Mouse (Mus musculus) gonadal fat pad, adult 2 months (tissue): ENCODE measurements at regions not wholly inside any gene's neighbourhood (a gene's known extent, or its start where the extent isn't known, plus 50 kb on each side); places are given as distances from the start of the nearest gene placed in this dataset.

Experiments used
- DNase-seq: peaks from one replicate; pipeline ENCODE4 v3.0.0-alpha.2; 2012; ENCODE audit warnings: low read depth

GRCm38 (mm10) chr10:111783496-111783895 is 189.0 kb upstream of the Krr1 start:
- no peak for DNase-seq

DNA sequence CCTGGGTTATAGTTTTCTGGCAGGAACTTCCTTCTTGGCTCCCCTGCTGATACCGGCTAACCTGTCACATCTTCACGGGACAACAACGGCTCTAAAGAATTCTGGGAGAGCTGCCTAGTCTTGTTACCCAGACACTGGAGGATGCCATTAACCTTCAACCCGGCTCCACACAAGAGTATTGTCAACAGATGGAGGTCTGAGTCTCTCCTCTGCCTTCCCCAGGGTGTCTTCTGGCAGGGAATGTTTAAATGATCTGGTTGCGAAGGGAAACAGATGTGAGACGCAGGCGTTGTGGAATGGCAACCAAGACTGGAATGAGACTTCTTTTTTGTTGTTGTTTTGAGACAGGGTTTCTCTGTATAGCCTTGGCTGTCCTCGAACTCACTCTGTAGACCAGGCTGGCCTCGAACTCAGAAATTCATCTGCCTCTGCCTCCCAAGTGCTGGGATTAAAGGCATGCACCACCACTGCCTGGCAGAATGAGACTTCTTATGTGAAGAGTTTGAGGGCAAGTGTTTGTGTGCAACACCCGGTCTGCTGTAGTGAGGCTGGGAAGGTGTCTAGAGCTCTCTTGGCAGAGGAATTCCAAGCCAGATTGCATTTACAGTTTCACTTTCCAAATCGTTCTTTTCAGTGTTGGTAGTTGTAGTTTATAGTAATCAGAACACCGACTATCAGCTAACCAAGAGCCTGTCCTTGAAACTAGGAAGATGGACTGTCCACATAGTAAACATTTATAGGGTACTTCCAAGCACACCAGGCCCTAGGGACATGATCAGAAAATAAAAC is 188.2 kb upstream of the Krr1 start:
- DNase-seq: no peak

DNA sequence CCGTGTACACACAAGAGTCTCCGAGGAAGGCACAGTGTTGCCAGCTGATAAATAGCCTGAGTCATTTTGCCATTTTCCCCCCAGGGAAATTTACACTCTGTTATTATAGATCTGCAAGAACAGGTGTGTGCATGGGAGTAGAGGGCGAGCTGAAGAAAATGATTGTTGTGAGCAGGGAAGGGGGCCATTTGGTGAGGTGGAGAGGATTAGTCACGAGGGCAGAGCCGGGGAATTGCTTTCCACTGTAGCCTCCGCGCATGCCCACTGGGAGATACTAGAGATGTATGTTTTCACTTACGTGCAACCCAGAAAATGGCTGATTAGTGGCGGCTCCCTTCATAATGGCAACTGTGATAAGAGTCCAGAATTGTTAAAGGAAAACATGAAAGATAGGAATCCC is 185.3 kb upstream of the Krr1 start:
- no peak for DNase-seq

DNA sequence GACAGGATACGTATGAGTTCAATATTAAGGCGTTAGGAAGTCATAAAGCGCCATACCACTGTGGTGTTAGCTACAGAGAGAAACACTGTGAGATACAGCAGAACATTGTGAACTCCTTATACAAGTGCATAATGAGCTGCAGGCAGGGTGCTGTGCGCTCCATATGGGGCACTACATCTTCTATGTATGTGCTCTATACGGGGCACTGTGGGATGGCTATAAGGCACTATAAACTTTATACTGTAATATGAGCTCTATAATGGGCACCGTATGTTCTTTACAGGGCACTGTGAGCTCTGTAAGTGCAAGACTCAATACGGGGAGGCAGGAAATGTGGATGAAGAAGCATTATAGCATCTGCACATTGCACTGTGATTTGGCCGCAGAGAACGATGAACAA is 183.2 kb upstream of the Krr1 start:
- no peak for DNase-seq

GRCm38 (mm10) chr10:111790911-111791310 is 181.6 kb upstream of the Krr1 start:
- DNase-seq: no peak

DNA sequence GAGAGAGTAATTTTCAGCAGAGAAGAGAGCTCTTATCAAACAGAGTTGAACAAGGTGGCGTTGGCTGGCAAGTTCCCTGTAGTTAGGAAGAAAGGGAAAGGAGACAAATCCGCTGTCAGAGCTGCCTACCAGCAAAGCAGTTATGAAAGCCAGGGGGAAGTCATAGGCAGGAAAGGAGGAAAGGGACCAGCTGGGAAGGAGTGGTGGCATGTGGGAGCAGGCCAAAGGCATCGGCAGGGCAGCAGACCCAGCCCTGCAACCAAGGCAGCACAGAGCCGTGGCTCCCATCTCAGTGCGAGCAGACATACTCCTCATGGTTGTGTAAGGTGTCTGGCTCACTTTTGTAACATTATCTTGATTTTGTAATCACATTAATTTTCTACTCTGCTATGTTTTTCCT is 177.4 kb upstream of the Krr1 start:
- no peak for DNase-seq

GRCm38 (mm10) chr10:111795756-111796155 is 176.7 kb upstream of the Krr1 start:
- DNase-seq: no peak

GRCm38 (mm10) chr10:111798851-111799281 is 173.6 kb upstream of the Krr1 start:
- DNase-seq: no peak

- DNase-seq: no peak
Observed at GRCm38 (mm10) chr10:111799850-111800589, 172.4 kb upstream of the Krr1 start.

DNA sequence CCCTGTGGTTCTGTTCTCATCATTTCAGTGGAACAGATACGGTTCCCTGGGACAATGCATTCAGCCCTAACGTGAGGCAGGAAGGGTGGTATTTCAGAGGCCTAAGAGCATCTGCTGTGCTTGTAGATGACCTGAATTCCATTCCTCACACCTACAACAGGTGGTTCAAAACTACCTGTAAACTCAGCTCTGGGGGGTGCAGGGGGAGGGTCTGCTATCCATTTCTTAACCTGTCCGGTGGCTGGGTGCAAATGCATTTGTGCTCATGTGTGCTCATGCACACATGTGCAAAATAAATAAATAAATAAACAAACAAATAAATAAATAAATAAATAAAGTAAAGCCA is 171.9 kb upstream of the Krr1 start:
- no peak for DNase-seq

DNA sequence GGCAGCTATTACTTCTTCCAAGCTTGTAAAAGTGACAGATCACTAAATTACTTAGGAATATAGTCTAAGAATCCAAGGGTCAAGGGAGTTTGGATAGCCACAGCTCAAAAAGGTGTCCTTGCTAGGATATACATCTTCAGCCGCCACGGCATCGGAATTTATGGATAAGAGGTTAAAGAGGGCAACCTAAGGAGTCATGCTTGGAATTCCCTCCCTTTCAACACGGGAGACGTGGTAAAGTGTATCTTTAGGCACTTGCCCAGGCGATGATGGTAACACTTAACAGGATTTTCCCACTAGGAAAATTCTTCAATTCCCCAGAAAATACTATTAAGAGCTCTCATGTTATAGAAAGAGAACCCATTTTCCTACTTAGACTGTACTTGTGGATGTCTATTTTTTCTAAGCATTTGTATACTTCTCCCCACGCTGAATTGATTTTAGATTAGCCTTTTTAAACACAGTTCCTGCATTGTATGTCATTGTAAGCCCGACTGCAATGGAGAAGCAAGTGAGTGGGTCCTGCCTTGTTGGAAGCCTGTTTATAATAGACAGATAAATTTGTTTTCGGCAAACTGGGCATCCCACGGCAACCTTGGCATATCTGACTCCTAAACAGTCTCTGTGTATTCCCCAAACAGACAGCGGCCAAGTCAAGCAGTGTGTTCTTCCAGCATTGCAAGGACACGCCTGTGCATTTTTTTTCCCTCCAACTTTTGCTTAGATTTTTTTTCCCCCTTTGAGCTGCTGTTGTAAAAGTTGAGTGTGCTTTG is 171.3 kb upstream of the Krr1 start:
- no peak for DNase-seq

- DNase-seq: no peak
Observed at GRCm38 (mm10) chr10:111801794-111802359, 170.6 kb upstream of the Krr1 start.

GRCm38 (mm10) chr10:111806333-111806732 is 166.1 kb upstream of the Krr1 start:
- no peak for DNase-seq

GRCm38 (mm10) chr10:111806916-111807315 is 165.5 kb upstream of the Krr1 start:
- no peak for DNase-seq

- no peak for DNase-seq
Observed at GRCm38 (mm10) chr10:111813736-111814135, 158.7 kb upstream of the Krr1 start.

DNA sequence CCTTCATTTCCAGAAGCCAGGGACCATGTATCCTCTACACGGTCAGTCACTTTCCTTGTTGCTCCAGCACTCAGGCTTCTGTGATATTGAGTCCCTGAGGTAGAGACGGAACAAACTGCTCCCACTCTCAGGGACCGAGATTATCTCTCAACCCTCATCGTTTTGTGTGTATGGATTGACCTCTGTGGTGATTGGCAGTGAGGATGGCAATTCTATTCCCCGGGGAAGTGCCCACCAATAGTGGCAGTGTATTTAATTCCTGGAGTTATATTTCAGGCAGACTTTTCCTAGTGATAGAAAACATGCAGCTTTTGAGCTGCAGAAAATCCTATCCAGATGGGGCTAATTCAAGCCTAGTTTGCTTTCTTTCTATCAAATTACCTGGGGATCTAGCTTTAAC is 157.8 kb upstream of the Krr1 start:
- no peak for DNase-seq

- no peak for DNase-seq
Observed at GRCm38 (mm10) chr10:111815160-111815559, 157.3 kb upstream of the Krr1 start.

- DNase-seq: no peak
Observed at GRCm38 (mm10) chr10:111815821-111816599, 156.5 kb upstream of the Krr1 start.

DNA sequence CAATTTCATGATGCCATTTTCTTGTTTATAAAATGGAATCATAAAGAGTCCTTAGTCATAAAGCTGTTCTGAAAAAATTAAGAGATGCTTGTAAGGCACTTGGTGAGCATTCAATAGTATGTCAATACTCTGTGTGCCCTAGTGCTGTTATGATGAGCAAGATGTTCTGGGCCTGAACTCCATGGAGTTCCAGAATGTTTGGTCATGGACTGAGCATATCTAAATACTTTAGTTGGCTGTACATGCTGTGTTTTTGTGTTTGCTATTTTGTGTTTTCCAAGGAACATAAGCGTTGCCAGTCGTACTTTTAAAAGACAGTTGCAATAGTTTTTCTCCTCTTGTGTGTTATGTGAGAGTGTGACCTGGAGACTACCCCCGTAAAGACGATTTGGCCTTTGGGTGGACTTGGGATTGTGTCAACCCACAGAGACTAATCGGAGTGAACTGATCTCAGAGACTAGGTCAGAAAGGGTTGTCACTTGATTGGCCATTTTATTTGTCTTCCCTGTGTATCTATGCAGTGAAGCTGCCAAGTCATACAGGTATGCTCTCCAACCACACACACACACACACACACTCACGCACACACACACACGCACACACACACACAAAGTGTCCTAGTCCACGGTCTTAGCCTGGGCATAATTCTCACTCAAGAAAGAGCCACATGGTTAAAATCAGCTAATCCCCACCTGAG is 152.6 kb upstream of the Krr1 start:
- no peak for DNase-seq

DNA sequence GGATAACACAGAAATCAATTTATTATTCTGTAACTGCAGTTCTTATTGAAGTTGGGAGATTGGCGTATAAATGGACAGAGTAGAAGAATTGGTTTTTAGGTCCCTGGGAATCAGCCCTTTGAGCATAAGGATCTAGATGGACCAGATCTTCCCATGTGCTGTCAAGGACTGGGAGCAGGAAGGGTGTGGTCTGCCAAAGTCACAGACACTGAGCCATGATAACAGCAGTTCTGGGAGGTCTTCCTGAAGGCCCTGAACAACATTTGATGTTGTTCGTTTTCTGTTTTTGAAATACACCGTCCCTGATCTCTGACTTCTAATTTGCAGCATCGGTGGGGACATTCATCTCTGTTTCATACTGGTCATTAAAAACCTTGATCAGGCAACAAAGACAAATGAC is 147.6 kb upstream of the Krr1 start:
- no peak for DNase-seq
